Mouse (Mus musculus): ENCODE measurements at regions not wholly inside any gene's neighbourhood (a gene's known extent, or its start where the extent isn't known, plus 50 kb on each side); places are given as distances from the start of the nearest gene placed in this dataset.

DNA sequence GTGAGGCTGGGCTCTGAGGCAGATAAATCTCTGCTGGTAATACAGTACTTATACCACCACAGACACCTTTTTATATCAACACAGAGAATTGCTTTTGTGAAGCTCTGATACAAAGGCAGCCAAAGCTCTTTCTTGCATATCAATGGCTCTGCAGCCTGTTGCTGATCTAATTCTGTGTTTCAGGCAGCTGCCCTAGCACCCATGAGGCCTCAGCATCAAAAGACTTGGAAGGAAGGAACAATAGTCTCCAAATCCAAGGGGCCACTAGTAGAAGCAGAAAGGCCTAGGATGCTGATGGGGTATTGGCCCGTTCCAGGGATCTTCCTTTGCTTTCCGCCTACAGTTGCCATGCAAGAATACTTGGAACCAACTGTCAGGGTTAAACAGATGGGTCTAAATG is 887.9 kb downstream of the Gm9195 start:
- no peak for TF ChIP-seq MAX (IDR thresholded peaks at IDR 0.05; ENCODE audit: low read length)
- dilution Hi-C loops (cut with MboI; ENCODE audit: extremely low pct_ligation_motif_present, extremely low pct_unique_long_range_greater_than_20kb, low sequenced_read_pairs): no loop called here
- Histone ChIP-seq H3K79me2 (replicated peaks; ENCODE audit: control insufficient read depth, extremely low read depth, insufficient read depth, poor library complexity, severe bottlenecking) (no peaks in the 10 kb centered on the region), H3K4me1 (ENCODE audit: control insufficient read depth in 1 of 2, insufficient read depth in 2 of 2) (no peaks in the 10 kb centered on the region), H3K36me3 (replicated peaks in 1 of 2; ENCODE audit: control insufficient read depth in 1 of 2, insufficient read depth in 1 of 2, low read length in 1 of 2) (no peaks in the 10 kb centered on the region), H3K27ac (ENCODE audit: insufficient read depth, low read depth) (no peak overlapping the region), H3K9me3 (replicated peaks; ENCODE audit: low read length) (no peaks in the 10 kb centered on the region), H3K9ac (ENCODE audit: insufficient read depth, low read depth) (no peak overlapping the region), H3K4me2 (ENCODE audit: insufficient read depth, low read depth, poor library complexity, severe bottlenecking) (no peak overlapping the region), H3K27me3 (replicated peaks) (peaks cover 51% of the 10 kb centered on the region), H3K4me3 (replicated peaks in 1 of 3; ENCODE audit: low read depth in 2 of 3, low read length in 2 of 3, poor library complexity in 1 of 3) (no peak overlapping the region)
- in situ Hi-C loops (cut with MboI; ENCODE audit: low pct_ligation_motif_present, low pct_unique_long_range_greater_than_20kb, low sequenced_read_pairs): no loop called here
- no peak for DNase-seq (ENCODE audit: extremely low read depth)

DNA sequence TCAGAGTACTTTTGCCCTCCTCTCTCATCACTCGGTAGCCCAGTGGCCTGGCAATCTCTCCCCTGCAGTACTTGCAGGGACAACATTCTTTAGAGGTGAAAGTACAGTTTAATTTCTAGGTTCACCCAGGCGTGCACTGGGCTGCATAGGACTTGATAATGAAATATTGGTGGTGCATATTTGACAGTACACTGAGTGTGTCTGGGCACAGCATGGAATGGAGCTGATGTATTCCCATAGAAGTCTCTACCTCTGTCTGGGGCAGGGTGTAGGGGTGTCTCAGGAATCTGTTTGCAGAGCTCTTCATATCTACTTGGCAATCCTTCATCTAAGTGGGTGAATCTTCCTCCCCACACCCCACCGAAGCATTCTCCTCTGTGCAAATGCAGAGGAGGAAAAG is 893.8 kb downstream of the Gm9195 start:
- Histone ChIP-seq H3K9me3 (replicated peaks; ENCODE audit: low read length) (no peaks in the 10 kb centered on the region), H3K36me3 (replicated peaks in 1 of 2; ENCODE audit: control insufficient read depth in 1 of 2, insufficient read depth in 1 of 2, low read length in 1 of 2) (no peaks in the 10 kb centered on the region), H3K4me3 (replicated peaks in 1 of 3; ENCODE audit: low read depth in 2 of 3, low read length in 2 of 3, poor library complexity in 1 of 3) (no peak overlapping the region), H3K4me2 (ENCODE audit: insufficient read depth, low read depth, poor library complexity, severe bottlenecking) (no peak overlapping the region), H3K27ac (ENCODE audit: insufficient read depth, low read depth) (no peak overlapping the region), H3K4me1 (ENCODE audit: control insufficient read depth in 1 of 2, insufficient read depth in 2 of 2) (no peaks in the 10 kb centered on the region), H3K27me3 (replicated peaks) (peaks cover 50% of the 10 kb centered on the region), H3K9ac (ENCODE audit: insufficient read depth, low read depth) (no peak overlapping the region), H3K79me2 (replicated peaks; ENCODE audit: control insufficient read depth, extremely low read depth, insufficient read depth, poor library complexity, severe bottlenecking) (no peaks in the 10 kb centered on the region)
- dilution Hi-C loops (cut with MboI; ENCODE audit: extremely low pct_ligation_motif_present, extremely low pct_unique_long_range_greater_than_20kb, low sequenced_read_pairs) (no loop called here), in situ Hi-C loops (cut with MboI; ENCODE audit: low pct_ligation_motif_present, low pct_unique_long_range_greater_than_20kb, low sequenced_read_pairs) (no loop called here)
- no peak for DNase-seq (ENCODE audit: extremely low read depth)
- TF ChIP-seq POLR2A (IDR thresholded peaks at IDR 0.05; ENCODE audit: low read depth, low read length) (no peak), USF1 (IDR thresholded peaks at IDR 0.05; ENCODE audit: low read depth, low read length) (no peak), TCF12 (IDR thresholded peaks at IDR 0.05; ENCODE audit: low read depth, low read length) (no peak), POLR2AphosphoS2 (IDR thresholded peaks at IDR 0.05; ENCODE audit: low read depth, low read length) (no peak), EP300 (IDR thresholded peaks at IDR 0.05; ENCODE audit: low read length) (no peak), BHLHE40 (IDR thresholded peaks at IDR 0.05; ENCODE audit: low read depth, low read length) (no peak), MAZ (IDR thresholded peaks at IDR 0.05; ENCODE audit: low read depth, low read length) (no peak), ZKSCAN1 (IDR thresholded peaks at IDR 0.05; ENCODE audit: borderline replicate concordance, low read depth, low read length) (no peak), HCFC1 (IDR thresholded peaks at IDR 0.05; ENCODE audit: low read depth, low read length) (no peak), ZNF384 (IDR thresholded peaks at IDR 0.05; ENCODE audit: low read depth, low read length) (no peak), ELF1 (IDR thresholded peaks at IDR 0.05; ENCODE audit: low read depth, low read length) (no peak), RAD21 (IDR thresholded peaks at IDR 0.05; ENCODE audit: low read depth, low read length) (no peak), JUND (conservative IDR thresholded peaks at IDR 0.05; ENCODE audit: low read depth, low read length) (no peak), JUN (IDR thresholded peaks at IDR 0.05; ENCODE audit: insufficient read depth, low read depth, low read length) (no peak), PAX5 (IDR thresholded peaks at IDR 0.05; ENCODE audit: low read length) (no peak), USF2 (conservative IDR thresholded peaks at IDR 0.05; ENCODE audit: low read depth, low read length) (no peak), SIN3A (IDR thresholded peaks at IDR 0.05; ENCODE audit: low read length) (no peak), MEF2A (IDR thresholded peaks at IDR 0.05; ENCODE audit: borderline replicate concordance, low read depth, low read length) (no peak)
